Mouse (Mus musculus) heart, embryonic 14.5 days (tissue): Measurements from ENCODE around the gene Tmem234. TPM values are rescaled to one million over a fixed set of nuclear protein-coding genes. Genes with fewer than 3 reads are reported as not detected.

Source experiments
- ATAC-seq: fragments of 200-750 bp; cut with Nextera tagmentation; 2 replicates; pipeline ENCODE4 v1.8.0; 2017; ENCODE audit warnings: low read depth, moderate TSS enrichment; ENCODE audit not compliant: insufficient number of reproducible peaks, insufficient read depth, low FRiP score
- H3K27ac ChIP-seq, 2 experiments: fragments of 200-500 bp in 1 of 2; fragments of 300-500 bp in 1 of 2; sonication (generic) in 1 of 2; replicated peaks in 1 of 2; 2 replicates each; pipeline ENCODE4 v1.5.1; 2012 to 2014; ENCODE audit warnings: low read depth in 2 of 2, low read length in 2 of 2, control low read depth in 1 of 2, mild to moderate bottlenecking in 1 of 2, mixed read lengths in 1 of 2; ENCODE audit not compliant: control insufficient read depth in 1 of 2, insufficient read depth in 1 of 2
- H3K27me3 ChIP-seq: fragments of 300-500 bp; sonication (generic); 2 replicates; pipeline ENCODE4 v1.6.1; 2014; ENCODE audit warnings: mild to moderate bottlenecking, low read length, control low read depth; ENCODE audit not compliant: control insufficient read depth, insufficient read depth
- H3K36me3 ChIP-seq: fragments of 300-500 bp; sonication (generic); 2 replicates; pipeline ENCODE4 v1.6.1; 2014; ENCODE audit warnings: mild to moderate bottlenecking, control low read depth, low read length, mixed read lengths; ENCODE audit not compliant: control insufficient read depth, insufficient read depth
- H3K4me1 ChIP-seq, 2 experiments: fragments of 200-500 bp in 1 of 2; fragments of 300-500 bp in 1 of 2; sonication (generic) in 1 of 2; 2 replicates each; pipeline ENCODE4 v1.6.1; 2012 to 2014; ENCODE audit warnings: low read length in 2 of 2, control low read depth in 1 of 2, mixed read lengths in 1 of 2; ENCODE audit not compliant: control insufficient read depth in 2 of 2, insufficient read depth in 2 of 2
- H3K4me2 ChIP-seq: fragments of 300-500 bp; sonication (generic); 2 replicates; pipeline ENCODE4 v1.6.1; 2014; ENCODE audit warnings: mild to moderate bottlenecking, low read length
- H3K4me3 ChIP-seq, 2 experiments: fragments of 200-500 bp in 1 of 2; fragments of 300-500 bp in 1 of 2; sonication (generic) in 1 of 2; 2 replicates each; pipeline ENCODE4 v1.5.1; 2012 to 2014; ENCODE audit warnings: low read length in 2 of 2, mild to moderate bottlenecking in 2 of 2, control low read depth in 1 of 2, low read depth in 1 of 2, moderate library complexity in 1 of 2; ENCODE audit not compliant: control insufficient read depth in 1 of 2, insufficient read depth in 1 of 2
- H3K9ac ChIP-seq: fragments of 300-500 bp; sonication (generic); 2 replicates; pipeline ENCODE4 v1.6.1; 2014; ENCODE audit warnings: mild to moderate bottlenecking, low read length
- H3K9me3 ChIP-seq: fragments of 300-500 bp; sonication (generic); 2 replicates; pipeline ENCODE4 v1.6.1; 2016; ENCODE audit warnings: low read length, control low read depth; ENCODE audit not compliant: control insufficient read depth
- WGBS: fragments of 180-500 bp; shearing (Covaris S2); extraction: QIAGEN DNeasy Blood & Tissue Kit; methylation state at CpG from one replicate; pipeline ENCODE4 v1.1.7; 2014; 5-methylcytosine and 5-hydroxymethylcytosine counted together
- polyA plus RNA-seq: library from polyadenylated mRNA; unstranded; fragments of >200 nt; fragmentation: Nextera tagmentation; extraction: Ambion mirVana; gene quantifications from 2 replicates; pipeline ENCODE4 v1.2.1, GENCODE M21; 2014

Gene Tmem234
- polyA plus RNA-seq, 1 experiment from 2014 or later = 179 TPM

GRCm38 (mm10) chr4:129622803-129623535, 22.5 kb downstream of the Tmem234 start:
- H3K4me1 ChIP-seq = peaks cover 21 to 26% of the 10 kb centered on the region in 2 experiments; a peak in 3 of 4 replicates
- peak overlapping the region; percentile 81 for H3K4me2 ChIP-seq
- H3K27me3 ChIP-seq = no peaks in the 10 kb centered on the region
- WGBS = 12% methylated on average over 8 of the region's 8 CpGs
- H3K9ac ChIP-seq = peak overlapping the region; percentile 78
- H3K9me3 ChIP-seq = no peaks in the 10 kb centered on the region
- peaks cover 28% of the 10 kb centered on the region for H3K36me3 ChIP-seq
- ATAC-seq = no peak
- peak overlapping the region; percentile 65 to 82 for H3K4me3 ChIP-seq
- H3K27ac ChIP-seq = peak overlapping the region in 1 of 2 experiments; percentile 89; a peak in 2 of 4 replicates

GRCm38 (mm10) chr4:129623681-129624091, 23.2 kb downstream of the Tmem234 start, which contains the start of gene Ccdc28b:
Ccdc28b (minus strand) TSS chr4:129623947.
- Histone ChIP-seq H3K27ac (peak within 1 kb of the TSS; percentile 89 to 90), H3K36me3 (peaks cover 35% of the 10 kb centered on the region), H3K4me2 (peak within 1 kb of the TSS; percentile 81), H3K9me3 (no peaks in the 10 kb centered on the region), H3K9ac (peak within 1 kb of the TSS; percentile 78), H3K4me1 (peaks cover 19 to 24% of the 10 kb centered on the region in 2 experiments; a peak in 3 of 4 replicates), H3K27me3 (no peaks in the 10 kb centered on the region), H3K4me3 (peak within 1 kb of the TSS; percentile 65 to 82)
- 0% methylated on average over 10 of the region's 10 CpGs for WGBS
- no peak; the same call in 1 of the 2 replicates for ATAC-seq

- H3K9me3 ChIP-seq = no peaks in the 10 kb centered on the region
- WGBS = under 1% methylated on average over 18 of the region's 18 CpGs
- H3K4me1 ChIP-seq = peaks cover 19 to 24% of the 10 kb centered on the region in 2 experiments; a peak in 3 of 4 replicates
- peak; percentile 83 for ATAC-seq
- H3K27ac ChIP-seq = peak overlapping the region; percentile 89 to 90
- peak overlapping the region; percentile 65 to 82 for H3K4me3 ChIP-seq
- H3K4me2 ChIP-seq = peak overlapping the region; percentile 81
- H3K9ac ChIP-seq = peak overlapping the region; percentile 78
- H3K36me3 ChIP-seq = peaks cover 43% of the 10 kb centered on the region
- H3K27me3 ChIP-seq = no peaks in the 10 kb centered on the region
These were observed 24.0 kb downstream of the Tmem234 start for GRCm38 (mm10) chr4:129624281-129625028.

GRCm38 (mm10) chr4:129625029-129625370, 24.5 kb downstream of the Tmem234 start:
- H3K27ac ChIP-seq = peak overlapping the region; percentile 61 to 89
- peaks cover 46% of the 10 kb centered on the region for H3K36me3 ChIP-seq
- no peaks in the 10 kb centered on the region for H3K9me3 ChIP-seq
- no peak for ATAC-seq
- H3K4me1 ChIP-seq = peaks cover 19 to 24% of the 10 kb centered on the region in 2 experiments; a peak in 3 of 4 replicates
- H3K4me3 ChIP-seq = peak overlapping the region; percentile 10 to 65
- 2% methylated on average over 6 of the region's 6 CpGs for WGBS
- H3K27me3 ChIP-seq = no peaks in the 10 kb centered on the region
- H3K9ac ChIP-seq = peak overlapping the region; percentile 78
- peak overlapping the region; percentile 81 for H3K4me2 ChIP-seq

GRCm38 (mm10) chr4:129625496-129625895, 25.0 kb downstream of the Tmem234 start:
- peaks cover 48% of the 10 kb centered on the region for H3K36me3 ChIP-seq
- peak overlapping the region; percentile 78 for H3K9ac ChIP-seq
- no peak for ATAC-seq
- peak overlapping the region; percentile 81 for H3K4me2 ChIP-seq
- H3K27ac ChIP-seq = no peak overlapping the region; a peak in 1 of 4 replicates
- H3K27me3 ChIP-seq = no peaks in the 10 kb centered on the region
- H3K4me3 ChIP-seq = no peak overlapping the region
- 46% methylated on average over 4 of the region's 4 CpGs for WGBS
- H3K9me3 ChIP-seq = no peaks in the 10 kb centered on the region
- peaks cover 19 to 24% of the 10 kb centered on the region in 2 experiments; a peak in 3 of 4 replicates for H3K4me1 ChIP-seq

GRCm38 (mm10) chr4:129626035-129626434, 25.6 kb downstream of the Tmem234 start:
- WGBS = 68% methylated on average over 6 of the region's 6 CpGs
- no peak overlapping the region for H3K27ac ChIP-seq
- no peaks in the 10 kb centered on the region for H3K27me3 ChIP-seq
- H3K36me3 ChIP-seq = peaks cover 52% of the 10 kb centered on the region
- H3K4me2 ChIP-seq = no peak overlapping the region
- no peaks in the 10 kb centered on the region for H3K9me3 ChIP-seq
- H3K4me1 ChIP-seq = peaks cover 19 to 24% of the 10 kb centered on the region in 2 experiments; a peak in 3 of 4 replicates
- no peak for ATAC-seq
- H3K9ac ChIP-seq = no peak overlapping the region
- H3K4me3 ChIP-seq = no peak overlapping the region

GRCm38 (mm10) chr4:129630944-129631343, 30.5 kb downstream of the Tmem234 start:
- no peaks in the 10 kb centered on the region for H3K27me3 ChIP-seq
- no peak overlapping the region for H3K27ac ChIP-seq
- H3K36me3 ChIP-seq = peaks cover 100% of the 10 kb centered on the region
- H3K4me1 ChIP-seq = no peaks in the 10 kb centered on the region
- H3K9ac ChIP-seq = no peak overlapping the region
- H3K4me2 ChIP-seq = no peak overlapping the region
- no peak overlapping the region for H3K4me3 ChIP-seq
- 73% methylated on average over 4 of the region's 4 CpGs for WGBS
- no peaks in the 10 kb centered on the region for H3K9me3 ChIP-seq
- no peak for ATAC-seq
